Mouse (Mus musculus): Measurements from ENCODE around the gene Pknox2.

- TF ChIP-seq CTCF (IDR thresholded peaks at IDR 0.05; ENCODE audit: control insufficient read depth, insufficient read depth, insufficient read length), result no peak
- no peak for TF ChIP-seq MAX (IDR thresholded peaks at IDR 0.05)
- TF ChIP-seq MYOG (IDR thresholded peaks at IDR 0.05; ENCODE audit: control insufficient read depth, extremely low read depth, insufficient read length), result no peak
- no peak for TF ChIP-seq USF1 (IDR thresholded peaks at IDR 0.05; ENCODE audit: low read depth)
- no peak for TF ChIP-seq CEBPB (IDR thresholded peaks at IDR 0.05; ENCODE audit: low read depth)
- no peak for TF ChIP-seq MYOD1 (IDR thresholded peaks at IDR 0.05; ENCODE audit: control insufficient read depth, insufficient read length, low read depth)
- no peak for TF ChIP-seq FOSL1 (IDR thresholded peaks at IDR 0.05; ENCODE audit: insufficient read depth, low read length, poor library complexity, severe bottlenecking)
Measured at GRCm38 (mm10) chr9:36873796-36874195, 273.4 kb downstream of the Pknox2 start.

Data from C2C12 (cell line).